In the genomic region with DNA sequence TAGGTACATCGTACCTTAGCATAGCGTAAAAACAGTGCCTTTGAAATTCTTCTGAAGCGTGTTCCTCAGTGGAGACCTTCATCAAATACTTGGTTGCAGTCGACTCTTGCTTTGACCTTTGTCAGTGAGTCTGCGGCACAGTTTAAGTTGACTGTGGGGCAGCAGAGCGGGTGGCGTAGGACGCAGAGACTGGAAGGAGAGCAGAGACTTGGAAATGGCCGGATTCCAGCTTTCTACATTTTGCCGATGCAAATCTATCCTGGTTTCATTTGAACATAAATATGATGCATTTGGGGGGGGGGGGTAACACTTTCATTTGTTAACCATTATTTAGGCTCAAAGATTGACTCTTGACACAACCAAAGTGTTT, we compare ENCODE assay signal across 8 mouse cellular contexts. TPM values are rescaled to one million over a fixed set of nuclear protein-coding genes. Genes with fewer than 3 reads are reported as not detected.
DNase-seq lines count a peak whose midpoint lies in the region; ATAC-seq and TF ChIP-seq lines count a peak whose summit lies in the region.

No protein-coding gene starts in this region.

- no peak for TF ChIP-seq POLR2A in testis, adult 2 months (IDR thresholded peaks at IDR 0.05; ENCODE audit: control insufficient read depth, low read depth, low read length)

- no peak for ATAC-seq in limb, embryonic 11.5 days (ENCODE audit: insufficient number of reproducible peaks, low FRiP score, low TSS enrichment, low read depth)
- no peak for ATAC-seq in megakaryocyte progenitor cell, adult 5-6 weeks (replicated peaks; ENCODE audit: poor library complexity)

- DNase-seq in embryo, embryonic 11 days = peak; percentile 17
- DNase-seq in embryo, embryonic 9.5 days (ENCODE audit: extremely low spot score) = no peak
- DNase-seq in testis, postnatal 10 days (ENCODE audit: low spot score) = no peak
- DNase-seq in limb, embryonic 11.5 days (ENCODE audit: low spot score) = no peak
- peak; percentile 1 for DNase-seq in yolk sac, embryonic 10.5 days (ENCODE audit: low spot score)
- DNase-seq in B cell, adult 2 months = no peak

- WGBS in limb, embryonic 11.5 days = 24% methylated on average over 10 of the region's 10 CpGs

- H3K9me3 ChIP-seq in limb, embryonic 11.5 days (ENCODE audit: control insufficient read depth, low read length) = no peaks in the 10 kb centered on the region; the same call in 1 of the 2 replicates

- peak overlapping the region; percentile 57 for H3K27ac ChIP-seq in testis, adult 2 months (ENCODE audit: control insufficient read depth, insufficient read depth, low read depth, low read length)
- no peak overlapping the region for H3K27ac ChIP-seq in limb, embryonic 11.5 days (replicated peaks; ENCODE audit: low read depth, low read length)

- H3K27me3 ChIP-seq in testis, adult 2 months (ENCODE audit: control insufficient read depth, insufficient read depth, low read length) = no peaks in the 10 kb centered on the region
- H3K27me3 ChIP-seq in limb, embryonic 11.5 days (ENCODE audit: control insufficient read depth, insufficient read depth, low read length) = peaks cover 5% of the 10 kb centered on the region; the same call in 1 of the 2 replicates

- peak overlapping the region; percentile 95 for H3K4me2 ChIP-seq in limb, embryonic 11.5 days (ENCODE audit: low read depth, severe bottlenecking)

- TF ChIP-seq CTCF in testis, adult 2 months (IDR thresholded peaks at IDR 0.05; ENCODE audit: control insufficient read depth, insufficient read depth, insufficient replicate concordance, low read depth, low read length) = no peak

- peak overlapping the region; percentile 66; the same call in 1 of the 2 replicates for H3K4me3 ChIP-seq in testis, adult 2 months (ENCODE audit: control insufficient read depth, low read depth, low read length)
- peak overlapping the region; percentile 55 for H3K4me3 ChIP-seq in limb, embryonic 11.5 days (ENCODE audit: low read depth, low read length)

- peaks cover 8% of the 10 kb centered on the region for H3K4me1 ChIP-seq in testis, adult 2 months (ENCODE audit: control insufficient read depth, insufficient read depth, low read length)
- H3K4me1 ChIP-seq in limb, embryonic 11.5 days (ENCODE audit: control insufficient read depth, insufficient read depth, low read length) = 0 out of 2 replicates have a peak, but pooled peaks cover 3% of the 10 kb centered on the region

- H3K9ac ChIP-seq in limb, embryonic 11.5 days (ENCODE audit: low read length) = peak overlapping the region; percentile 76

- no peaks in the 10 kb centered on the region for H3K36me3 ChIP-seq in testis, adult 2 months (ENCODE audit: control insufficient read depth, insufficient read depth, low read length)
- no peaks in the 10 kb centered on the region for H3K36me3 ChIP-seq in limb, embryonic 11.5 days (ENCODE audit: control insufficient read depth, insufficient read depth, low read length)

RNA-seq across cellular contexts. Expression of a gene that starts 15.1 kb away (rescaled TPM):
- polyA plus RNA-seq in testis, adult 2 months (2012; rRNA removed) = 316 and 356 TPM in 2 replicates
- 2.7 and 4.6 TPM in 2 replicates for polyA plus RNA-seq in limb, embryonic 11.5 days (2014; fragmentation: Nextera tagmentation; extraction: Ambion mirVana)
- total RNA-seq in megakaryocyte progenitor cell, adult 5-6 weeks (2015) = 0.89 TPM in 1 of 2 replicates, not detected in the other
- total RNA-seq in megakaryocyte progenitor cell, adult 5-6 weeks (2017) = 0.17 TPM in 1 of 2 replicates, not detected in the other

RNA-seq across cellular contexts. Expression of a gene that starts 30.7 kb away (rescaled TPM):
- polyA plus RNA-seq in testis, adult 2 months (2012; rRNA removed) = 1.4 and 1.8 TPM in 2 replicates
- not detected in 2 replicates for polyA plus RNA-seq in limb, embryonic 11.5 days (2014; fragmentation: Nextera tagmentation; extraction: Ambion mirVana)
- total RNA-seq in megakaryocyte progenitor cell, adult 5-6 weeks (2015) = not detected in 2 replicates
- not detected in 2 replicates for total RNA-seq in megakaryocyte progenitor cell, adult 5-6 weeks (2017)

Comparison
In these comparisons a context has a peak if more than half of its experiments do, and no peak if none do; other contexts are left out.
1. DNase-seq: peak in embryo, embryonic 11 days (single experiment) and yolk sac, embryonic 10.5 days (single experiment); none in embryo, embryonic 9.5 days (single experiment), testis, postnatal 10 days (single experiment), limb, embryonic 11.5 days (single experiment) and B cell, adult 2 months (0 of 2).
2. RNA of a gene that starts 15.1 kb away (polyA plus RNA-seq): 316 to 356 TPM in testis, adult 2 months; 2.7 to 4.6 TPM in limb, embryonic 11.5 days; every median in the first group is over 10 times any median in the second.